Mouse (Mus musculus) cerebellum, postnatal 4 days (tissue): ENCODE measurements around the gene 4921536K21Rik.

Source experiments
- DNase-seq, 2 experiments: peaks; one replicate each; pipeline ENCODE4 v3.0.0; 2022; ENCODE audit warnings: low spot score in 2 of 2, mixed read lengths in 1 of 2

Gene 4921536K21Rik

DNA sequence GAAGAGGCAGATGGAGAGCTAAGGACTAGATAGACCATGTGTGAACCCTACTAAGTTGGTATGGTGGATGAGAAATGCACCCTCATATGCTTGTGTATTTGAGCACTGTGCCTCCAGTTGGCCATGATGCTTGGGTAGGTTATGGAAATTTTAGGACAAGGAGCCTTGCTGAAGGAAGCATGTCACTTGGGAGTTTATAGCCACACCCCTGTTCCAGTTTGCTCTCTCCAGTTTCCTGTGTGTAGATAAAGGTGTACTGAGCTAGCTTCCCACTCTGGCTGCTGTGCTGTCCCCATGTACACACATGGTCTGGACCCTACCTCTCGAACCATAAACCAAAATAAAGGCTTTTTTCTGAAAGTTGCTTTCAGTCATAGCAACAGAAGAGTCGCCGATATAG lies 40.7 kb downstream of the 4921536K21Rik start:
- no peak for DNase-seq

GRCm38 (mm10) chr11:3853481-3854034 lies 41.3 kb downstream of the 4921536K21Rik start:
- peak in 1 of 2 experiments; percentile 78 for DNase-seq

DNA sequence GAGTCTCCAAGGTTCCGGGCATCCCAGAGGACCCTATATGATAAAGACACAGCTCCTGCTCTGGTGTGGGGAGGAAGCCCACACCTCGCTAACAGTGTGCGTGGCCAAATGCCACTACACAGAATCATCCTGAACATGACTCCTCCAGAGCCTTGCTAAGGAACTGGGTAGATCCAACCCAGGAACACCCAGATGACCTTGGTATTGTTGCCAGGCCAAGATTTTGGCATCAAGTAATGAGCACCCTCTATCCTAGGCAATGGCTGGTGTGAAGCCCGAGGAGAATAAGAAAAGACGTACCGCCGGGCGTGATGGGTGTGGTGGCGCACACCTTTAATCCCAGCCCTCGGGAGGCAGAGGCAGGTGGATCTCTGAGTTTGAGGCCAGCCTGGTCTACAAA lies 41.9 kb downstream of the 4921536K21Rik start:
- DNase-seq: no peak

GRCm38 (mm10) chr11:3851872-3852271 lies 43.0 kb downstream of the 4921536K21Rik start:
- no peak for DNase-seq

DNA sequence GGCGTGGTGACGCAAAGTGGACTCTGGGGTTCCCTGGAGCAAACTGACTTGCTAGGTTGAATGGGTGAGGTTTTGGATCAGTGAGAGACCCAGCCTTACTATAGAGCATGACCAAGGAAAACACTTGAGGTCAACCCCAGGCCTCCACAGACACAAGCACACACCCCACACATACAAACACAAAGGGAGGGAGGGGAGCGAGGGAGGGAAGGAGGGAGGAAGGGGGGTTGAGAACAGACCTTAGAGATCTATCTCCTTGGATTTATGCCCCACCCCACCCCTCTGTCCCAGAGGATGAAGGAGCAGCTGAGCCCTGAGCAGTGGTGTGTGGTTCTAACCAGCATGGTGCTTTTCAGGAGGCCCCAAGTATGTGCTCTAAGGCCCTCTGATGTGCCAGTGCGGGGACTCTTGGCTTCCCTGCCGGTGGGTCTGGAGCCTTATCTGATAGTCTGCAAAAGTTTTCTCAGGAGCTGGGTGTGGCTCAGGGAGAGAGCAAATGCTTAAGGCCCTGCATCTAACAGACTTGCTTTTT lies 44.1 kb downstream of the 4921536K21Rik start:
- no peak for DNase-seq

DNA sequence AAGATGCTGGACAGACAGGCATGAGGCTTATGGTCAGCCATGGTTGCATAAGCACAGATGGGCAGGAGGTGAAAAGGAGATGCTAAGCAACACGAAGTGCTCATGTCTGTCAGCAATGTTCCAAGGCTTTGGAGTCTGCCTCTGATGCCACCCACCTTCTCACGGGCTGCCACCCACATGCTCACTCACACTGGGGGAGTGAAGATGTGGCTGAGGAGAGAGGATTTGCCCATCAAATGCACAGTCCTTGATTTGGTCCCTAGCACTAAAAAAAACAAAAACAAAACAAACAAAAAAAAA lies 44.6 kb downstream of the 4921536K21Rik start:
- DNase-seq: no peak

DNA sequence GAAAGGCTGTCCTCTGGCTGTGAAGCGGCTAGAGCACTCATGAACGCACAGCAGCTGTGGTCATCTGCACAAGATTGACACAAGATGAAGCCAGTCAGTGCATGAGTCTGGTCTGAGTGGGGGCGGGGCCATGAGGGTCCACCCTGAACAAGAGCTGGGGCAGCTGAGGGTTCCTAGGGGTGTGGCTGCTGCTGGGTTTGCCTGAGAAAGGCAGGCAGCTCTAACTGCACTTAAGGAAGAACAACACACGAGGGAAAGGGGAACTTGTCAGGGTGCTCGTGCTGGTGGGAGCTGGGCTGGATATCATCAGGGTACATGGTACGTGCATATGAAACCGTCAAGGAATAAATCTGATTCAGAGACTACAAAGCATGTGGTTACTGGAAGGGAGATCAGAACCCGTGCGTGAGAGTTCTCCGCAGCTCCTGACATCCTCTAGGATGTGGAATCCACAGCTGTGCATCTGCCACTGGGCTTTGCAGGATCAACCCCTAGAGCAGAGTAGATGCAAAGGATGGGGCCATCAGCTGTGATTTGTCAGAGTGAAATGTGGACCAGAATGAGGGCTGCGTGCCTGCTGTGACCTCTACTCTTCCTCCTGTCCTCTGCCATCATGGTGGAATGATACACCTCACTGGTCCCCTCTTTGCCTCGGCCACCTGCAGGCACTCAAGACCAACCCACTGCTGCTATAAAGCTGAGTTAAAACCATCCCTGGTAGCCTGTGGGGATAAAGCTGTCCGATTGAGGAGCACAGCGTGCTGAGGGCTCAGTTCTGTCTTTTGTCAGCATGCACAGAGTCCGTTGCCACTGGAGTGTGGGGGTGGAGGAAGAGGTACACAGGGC lies 45.2 kb downstream of the 4921536K21Rik start:
- DNase-seq: no peak

DNA sequence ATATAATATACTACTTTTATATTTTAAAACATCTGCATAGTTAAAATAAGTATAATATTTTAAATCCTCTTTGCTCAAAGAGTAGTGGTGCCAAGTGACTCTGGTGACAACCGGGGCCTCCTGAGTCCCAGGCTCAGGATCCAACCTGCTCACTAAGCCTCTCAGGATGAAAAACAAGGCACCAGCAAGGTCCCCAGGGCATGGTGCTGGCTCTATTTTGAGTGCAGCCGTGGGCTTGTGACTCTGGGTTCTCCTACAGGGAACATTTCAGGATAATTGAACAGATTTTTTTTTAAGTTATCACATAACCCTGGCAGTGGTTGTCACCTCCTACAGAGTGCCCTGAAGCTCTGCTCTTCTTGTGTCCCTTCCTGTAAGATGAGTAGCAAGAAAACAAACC lies 48.5 kb downstream of the 4921536K21Rik start:
- no peak for DNase-seq

DNA sequence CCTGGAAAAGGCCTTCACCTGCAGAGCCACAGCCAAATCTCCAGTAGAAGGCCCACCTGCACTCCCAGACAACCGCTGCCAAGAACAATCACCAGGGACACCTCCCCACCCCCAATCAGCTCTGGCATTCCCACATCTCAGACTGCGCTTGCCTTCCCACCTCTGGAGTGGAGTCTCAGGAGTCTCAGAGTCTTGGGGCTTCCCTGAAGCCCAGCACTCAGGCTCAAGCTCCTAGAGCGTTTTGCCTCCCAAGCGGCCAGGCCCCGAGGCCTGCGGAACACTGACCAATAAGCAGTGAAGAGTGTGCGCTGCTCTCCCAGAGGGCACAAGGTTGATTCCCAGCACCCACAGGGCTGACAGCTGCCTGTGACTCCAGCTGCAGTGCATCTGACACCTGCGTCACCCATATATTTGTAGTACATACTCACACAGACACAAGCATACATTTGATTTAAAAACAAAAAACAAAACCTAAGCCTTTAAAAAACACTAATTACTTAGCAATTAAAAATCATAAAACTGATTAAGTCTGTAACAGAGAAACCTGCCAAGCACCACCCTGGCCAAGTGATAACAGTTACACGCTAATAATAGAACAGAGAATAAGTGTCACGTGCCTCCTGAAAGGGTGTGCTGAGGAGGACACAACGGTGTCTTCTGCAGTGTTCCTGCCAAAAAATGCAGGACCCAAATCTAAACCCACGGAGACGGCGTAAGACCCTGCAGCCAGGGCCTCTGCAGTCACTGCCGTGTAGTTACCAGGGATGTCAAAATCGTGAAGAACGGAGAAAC lies 50.8 kb downstream of the 4921536K21Rik start:
- no peak for DNase-seq
